Mouse (Mus musculus) forebrain, embryonic 11.5 days (tissue): ENCODE results near the gene Trpv6. TPM values are rescaled to one million over a fixed set of nuclear protein-coding genes. Genes with fewer than 3 reads are reported as not detected.

ENCODE experiments used
- ATAC-seq: fragments of 200-750 bp; cut with Nextera tagmentation; replicated peaks from 2 replicates; pipeline ENCODE4 v1.8.0; 2017; ENCODE audit warnings: moderate TSS enrichment; ENCODE audit not compliant: low FRiP score
- DNase-seq: peaks from one replicate; pipeline ENCODE4 v3.0.0-alpha.2; 2017; ENCODE audit warnings: low spot score
- H3K27ac ChIP-seq: fragments of 300-500 bp; sonication (generic); 2 replicates; pipeline ENCODE4 v1.5.1; 2014; ENCODE audit warnings: low read depth, low read length
- H3K27me3 ChIP-seq: fragments of 300-500 bp; sonication (generic); 2 replicates; pipeline ENCODE4 v1.6.1; 2014; ENCODE audit warnings: mild to moderate bottlenecking, low read length, mixed read lengths; ENCODE audit not compliant: control insufficient read depth, insufficient read depth
- H3K36me3 ChIP-seq: fragments of 300-500 bp; sonication (generic); 2 replicates; pipeline ENCODE4 v1.6.1; 2014; ENCODE audit warnings: mild to moderate bottlenecking, low read length, moderate library complexity, mixed read lengths; ENCODE audit not compliant: control insufficient read depth, insufficient read depth
- H3K4me1 ChIP-seq: fragments of 300-500 bp; sonication (generic); replicated peaks from 2 replicates; pipeline ENCODE4 v1.6.1; 2014; ENCODE audit warnings: low read length, mixed read lengths; ENCODE audit not compliant: control insufficient read depth, insufficient read depth
- H3K4me2 ChIP-seq: fragments of 300-500 bp; sonication (generic); 2 replicates; pipeline ENCODE4 v1.6.1; 2014; ENCODE audit warnings: low read depth, mild to moderate bottlenecking, low read length, moderate library complexity, mixed read lengths; ENCODE audit not compliant: severe bottlenecking
- H3K4me3 ChIP-seq: fragments of 300-500 bp; sonication (generic); 2 replicates; pipeline ENCODE4 v1.5.1; 2014; ENCODE audit warnings: low read depth, low read length
- H3K9ac ChIP-seq: fragments of 300-500 bp; sonication (generic); 2 replicates; pipeline ENCODE4 v1.6.1; 2014; ENCODE audit warnings: low read length
- H3K9me3 ChIP-seq: fragments of 300-500 bp; sonication (generic); 2 replicates; pipeline ENCODE4 v1.6.1; 2016; ENCODE audit warnings: low read length, mixed read lengths; ENCODE audit not compliant: control insufficient read depth
- WGBS: fragments of 180-500 bp; shearing (Covaris S2); extraction: QIAGEN DNeasy Blood & Tissue Kit; methylation state at CpG from one replicate; pipeline ENCODE4 v1.1.7; 2014; 5-methylcytosine and 5-hydroxymethylcytosine counted together
- polyA plus RNA-seq: library from polyadenylated mRNA; unstranded; fragments of >200 nt; fragmentation: Nextera tagmentation; extraction: Ambion mirVana; gene quantifications from 2 replicates; pipeline ENCODE4 v1.2.1, GENCODE M21; 2014

The Trpv6 gene
- polyA plus RNA-seq, 1 experiment from 2014 or later: 0.27 TPM

DNA sequence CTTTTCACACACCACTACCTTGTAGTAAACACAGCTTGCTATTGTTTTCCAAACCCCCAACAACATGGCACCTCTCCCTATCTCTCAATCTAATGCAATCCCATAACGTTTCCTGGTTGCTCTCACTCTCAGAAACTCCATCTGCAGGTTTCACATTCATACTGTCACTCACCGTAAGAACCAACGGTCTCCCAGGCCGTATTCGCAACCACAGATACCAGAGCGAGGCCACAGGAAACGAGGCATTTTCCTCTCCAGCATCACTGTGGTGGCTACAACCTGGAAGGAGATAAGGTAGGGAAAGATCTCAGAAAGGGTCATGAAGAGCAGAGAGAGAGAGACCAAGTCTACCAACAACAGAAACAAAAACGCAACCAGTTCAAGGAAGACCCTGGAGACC lies 18.4 kb upstream of the Trpv6 start:
- WGBS: 86% methylated on average over 8 of the region's 8 CpGs
- H3K4me3 ChIP-seq: no peak overlapping the region
- H3K4me1 ChIP-seq: no peaks in the 10 kb centered on the region
- DNase-seq: no peak
- H3K27me3 ChIP-seq: no peaks in the 10 kb centered on the region
- no peaks in the 10 kb centered on the region for H3K9me3 ChIP-seq
- no peaks in the 10 kb centered on the region for H3K36me3 ChIP-seq
- H3K4me2 ChIP-seq: no peak overlapping the region
- H3K27ac ChIP-seq: no peak overlapping the region
- no peak for ATAC-seq
- H3K9ac ChIP-seq: no peak overlapping the region

DNA sequence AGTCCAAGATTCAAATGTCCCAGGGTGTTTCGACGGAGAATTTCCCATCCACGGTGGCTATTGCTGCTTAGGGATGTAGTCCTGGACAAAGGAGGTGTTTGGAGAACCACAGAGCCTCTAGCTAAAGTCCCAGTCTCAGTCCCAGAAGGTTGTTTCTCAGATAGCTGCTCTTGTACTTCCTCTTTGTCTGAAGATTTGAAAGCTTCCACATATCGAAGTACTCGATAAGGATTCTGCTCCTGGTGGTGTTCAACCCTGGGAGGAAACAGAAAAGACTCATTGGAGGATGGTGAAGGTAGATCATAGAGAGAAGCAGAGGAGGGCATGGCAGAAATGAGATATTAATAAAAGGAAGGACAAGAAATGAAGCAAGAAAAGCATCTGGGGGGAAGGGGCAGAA lies 17.0 kb upstream of the Trpv6 start:
- WGBS: 95% methylated on average over 5 of the region's 5 CpGs
- DNase-seq: no peak
- Histone ChIP-seq H3K4me3 (no peak overlapping the region), H3K36me3 (no peaks in the 10 kb centered on the region), H3K4me2 (no peak overlapping the region), H3K27ac (no peak overlapping the region), H3K4me1 (no peaks in the 10 kb centered on the region), H3K9ac (no peak overlapping the region), H3K27me3 (no peaks in the 10 kb centered on the region), H3K9me3 (no peaks in the 10 kb centered on the region)
- ATAC-seq: no peak

DNA sequence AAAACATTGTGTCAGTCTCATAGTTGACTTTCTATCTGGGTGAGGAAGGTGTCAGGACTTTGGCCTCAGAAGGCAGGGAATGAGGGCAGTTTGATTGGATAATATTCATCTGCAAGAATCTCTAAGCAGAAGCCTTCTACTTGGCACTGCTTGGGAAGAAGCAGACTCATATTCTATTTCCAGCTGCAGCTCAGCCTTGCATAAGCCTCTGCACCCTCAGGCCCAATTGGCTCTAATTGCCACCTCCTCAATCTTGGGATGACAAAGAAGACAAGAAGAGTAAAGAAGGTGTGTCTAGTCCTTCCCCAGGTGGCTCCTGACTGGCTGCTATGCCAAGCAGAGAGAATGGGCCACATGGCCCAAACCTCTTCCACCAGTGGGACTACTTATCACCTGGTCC lies 10.5 kb upstream of the Trpv6 start:
- Histone ChIP-seq H3K4me2 (no peak overlapping the region), H3K4me1 (no peaks in the 10 kb centered on the region), H3K36me3 (no peaks in the 10 kb centered on the region), H3K27ac (no peak overlapping the region), H3K9me3 (no peaks in the 10 kb centered on the region), H3K9ac (no peak overlapping the region), H3K4me3 (no peak overlapping the region), H3K27me3 (no peaks in the 10 kb centered on the region)
- DNase-seq (no peak), ATAC-seq (no peak)

DNA sequence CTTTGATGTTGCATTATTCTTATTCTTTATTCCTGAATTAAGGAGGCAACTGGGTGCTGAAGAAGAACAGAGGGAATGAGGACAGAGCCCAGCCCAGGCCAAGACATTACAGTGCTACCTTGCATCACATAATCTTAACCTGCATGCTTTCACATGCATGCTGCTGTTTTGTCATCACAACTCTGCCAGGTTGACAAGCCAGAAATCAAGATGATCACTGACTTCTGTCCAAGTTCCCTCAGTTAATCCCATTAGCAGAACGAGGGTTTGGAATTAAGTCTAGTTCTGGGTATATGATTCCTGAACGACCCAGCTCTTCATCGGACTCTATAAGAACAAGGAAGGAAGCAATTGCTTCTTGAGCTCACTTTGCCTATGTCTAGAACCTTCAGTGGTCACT lies 10.0 kb upstream of the Trpv6 start:
- Histone ChIP-seq H3K9me3 (no peaks in the 10 kb centered on the region), H3K27ac (no peak overlapping the region), H3K9ac (no peak overlapping the region), H3K4me1 (no peaks in the 10 kb centered on the region), H3K4me3 (no peak overlapping the region), H3K36me3 (no peaks in the 10 kb centered on the region), H3K4me2 (no peak overlapping the region), H3K27me3 (no peaks in the 10 kb centered on the region)
- 80% methylated on average over 3 of the region's 3 CpGs for WGBS
- DNase-seq: no peak
- ATAC-seq: no peak

DNA sequence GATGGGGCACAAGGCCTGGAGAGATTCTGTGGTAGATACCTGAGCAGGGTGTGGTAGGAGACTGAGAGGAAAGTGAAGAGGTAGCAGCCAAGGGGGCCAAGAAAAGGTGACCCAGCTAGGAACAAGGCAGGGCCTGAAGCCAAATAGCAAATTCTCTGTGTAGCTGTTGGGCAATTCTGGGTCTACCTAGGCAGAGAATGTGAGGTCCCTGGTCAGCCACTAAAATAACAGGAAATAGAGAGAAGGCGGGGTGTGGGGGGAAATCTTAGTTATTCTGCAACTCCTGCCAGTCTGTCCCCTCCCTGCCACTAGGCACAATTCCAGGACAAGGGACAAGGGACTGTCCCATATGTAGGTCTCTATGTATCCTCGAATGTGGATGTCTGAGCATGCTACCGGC lies 7.0 kb upstream of the Trpv6 start:
- Histone ChIP-seq H3K27ac (no peak overlapping the region), H3K4me3 (no peak overlapping the region), H3K9ac (no peak overlapping the region), H3K4me2 (no peak overlapping the region), H3K27me3 (no peaks in the 10 kb centered on the region), H3K36me3 (no peaks in the 10 kb centered on the region), H3K9me3 (no peaks in the 10 kb centered on the region), H3K4me1 (no peaks in the 10 kb centered on the region)
- DNase-seq (no peak), ATAC-seq (no peak)
- WGBS: 83% methylated on average over 3 of the region's 3 CpGs

DNA sequence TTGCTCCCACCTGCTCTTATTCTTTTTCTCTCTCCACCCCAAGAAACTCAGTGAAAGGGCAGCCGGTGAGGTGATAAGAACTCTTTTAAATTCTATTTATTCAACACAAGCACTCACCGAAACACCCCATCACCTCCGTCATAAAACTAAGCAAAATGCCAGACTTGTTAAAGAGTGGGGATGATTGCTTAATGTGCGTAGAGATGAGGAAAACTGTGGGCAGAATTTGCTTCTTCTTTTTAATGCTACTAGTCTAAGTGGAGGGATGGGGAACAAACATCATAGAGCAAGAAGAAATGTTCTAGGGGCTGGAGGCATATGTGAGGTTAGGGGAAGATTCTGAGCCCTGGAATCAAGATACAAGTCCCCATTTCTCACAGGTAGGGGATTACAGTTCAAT lies 6.6 kb upstream of the Trpv6 start:
- no peaks in the 10 kb centered on the region for H3K9me3 ChIP-seq
- no peak for DNase-seq
- 93% methylated on average over 4 of the region's 4 CpGs for WGBS

DNA sequence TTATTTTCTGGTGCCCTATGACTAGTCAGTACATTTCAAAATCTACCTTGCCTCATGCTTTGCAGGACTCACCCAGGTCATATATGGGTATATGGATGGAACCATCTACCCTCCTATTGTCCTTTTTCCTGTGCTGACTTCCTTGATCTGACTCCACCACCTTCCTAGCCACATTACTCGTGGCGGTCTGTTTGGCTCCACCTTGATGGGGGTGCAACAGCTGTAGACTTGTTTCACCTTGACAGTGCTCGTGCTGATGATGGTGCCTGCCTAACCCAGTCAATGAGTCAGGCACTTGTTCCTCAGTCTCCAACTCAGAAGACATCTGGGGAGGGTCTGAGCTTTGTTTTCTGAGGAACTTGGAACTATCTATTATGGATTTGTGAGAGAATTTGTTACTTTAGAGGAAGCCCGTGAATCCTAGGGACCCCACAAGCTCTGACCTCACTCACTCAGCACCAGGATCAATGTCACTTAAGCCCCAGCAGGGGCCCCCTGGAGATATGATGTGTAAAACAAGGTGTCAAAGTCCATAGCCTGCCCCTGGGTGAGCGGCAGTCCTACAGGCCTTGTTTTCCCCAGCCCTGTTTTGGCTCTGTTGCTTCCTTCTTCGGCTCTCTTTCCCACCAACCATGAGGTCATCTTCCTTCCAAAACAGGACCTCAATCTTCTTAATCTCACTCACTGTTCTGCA lies 5.1 kb upstream of the Trpv6 start:
- Histone ChIP-seq H3K36me3 (no peaks in the 10 kb centered on the region), H3K27ac (no peak overlapping the region), H3K4me2 (no peak overlapping the region), H3K9ac (no peak overlapping the region), H3K4me1 (no peaks in the 10 kb centered on the region), H3K9me3 (no peaks in the 10 kb centered on the region), H3K27me3 (no peaks in the 10 kb centered on the region), H3K4me3 (no peak overlapping the region)
- ATAC-seq: no peak
- 86% methylated on average over 6 of the region's 6 CpGs for WGBS
- DNase-seq: no peak

More for the DNA sequence above, 6.6 kb upstream of the Trpv6 start:
- H3K36me3 ChIP-seq: no peaks in the 10 kb centered on the region
- H3K9ac ChIP-seq: no peak overlapping the region
- no peaks in the 10 kb centered on the region for H3K27me3 ChIP-seq
- no peaks in the 10 kb centered on the region for H3K4me1 ChIP-seq
- H3K4me2 ChIP-seq: no peak overlapping the region
- no peak for ATAC-seq
- H3K27ac ChIP-seq: no peak overlapping the region
- H3K4me3 ChIP-seq: no peak overlapping the region

DNA sequence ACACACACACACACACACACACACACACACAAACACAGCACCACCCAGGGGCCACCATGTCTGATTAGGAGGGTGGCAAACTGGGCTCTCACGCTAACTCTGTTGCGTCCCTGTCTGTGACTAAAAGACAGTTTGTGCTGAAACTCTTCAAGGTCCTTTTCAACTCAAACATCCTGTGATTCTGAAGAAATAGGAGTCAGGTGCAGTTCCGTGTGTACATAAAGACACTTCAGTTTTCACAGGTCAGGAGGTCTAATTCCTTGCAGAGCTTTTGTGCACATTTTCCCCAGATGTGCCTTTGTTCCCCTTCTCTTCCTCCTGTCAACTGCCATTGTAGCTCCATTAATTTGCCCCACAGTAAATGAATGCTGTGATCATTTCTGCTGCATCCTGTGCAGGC lies 4.2 kb upstream of the Trpv6 start:
- H3K36me3 ChIP-seq: no peaks in the 10 kb centered on the region
- 60% methylated on average over 3 of the region's 3 CpGs for WGBS
- H3K4me1 ChIP-seq: no peaks in the 10 kb centered on the region
- H3K9ac ChIP-seq: no peak overlapping the region
- H3K4me2 ChIP-seq: no peak overlapping the region
- H3K27me3 ChIP-seq: no peaks in the 10 kb centered on the region
- no peak overlapping the region for H3K4me3 ChIP-seq
- DNase-seq (no peak), ATAC-seq (no peak)
- no peak overlapping the region for H3K27ac ChIP-seq
- H3K9me3 ChIP-seq: no peaks in the 10 kb centered on the region

DNA sequence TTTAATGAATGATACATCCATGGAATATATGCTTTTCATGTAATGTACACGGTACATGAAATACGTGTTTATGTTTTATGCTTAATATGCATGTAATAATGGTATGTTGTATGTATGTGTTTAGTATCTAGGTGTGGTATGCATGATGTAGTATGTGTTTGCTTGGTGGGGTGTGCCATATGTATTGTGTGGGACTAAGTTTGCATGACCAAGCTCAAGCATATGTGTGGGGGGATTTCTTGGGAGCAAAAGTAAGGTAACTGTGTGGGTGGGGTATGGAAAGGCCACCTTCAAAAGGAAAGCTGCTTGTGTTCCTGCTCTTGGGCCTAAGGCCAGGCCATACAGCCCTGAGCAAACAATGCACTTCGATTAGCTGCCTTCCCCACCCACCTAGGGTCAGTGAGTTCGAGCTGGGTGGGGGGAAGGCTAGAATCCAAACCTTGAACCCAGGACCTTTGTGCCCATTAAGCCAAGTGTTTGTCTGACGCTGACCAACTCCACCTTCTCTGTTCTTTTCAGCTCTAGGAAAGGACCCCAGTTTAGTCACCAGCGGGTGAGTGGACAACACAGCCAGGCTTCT lies 1.8 kb upstream of the Trpv6 start:
- no peak for DNase-seq
- Histone ChIP-seq H3K4me2 (no peak overlapping the region), H3K9ac (no peak overlapping the region), H3K9me3 (no peaks in the 10 kb centered on the region), H3K36me3 (no peaks in the 10 kb centered on the region), H3K4me3 (no peak overlapping the region), H3K27ac (no peak overlapping the region), H3K27me3 (no peaks in the 10 kb centered on the region), H3K4me1 (no peaks in the 10 kb centered on the region)
- no peak for ATAC-seq
- WGBS: 85% methylated on average over 6 of the region's 6 CpGs
